Mouse (Mus musculus) urinary bladder, postnatal 14 days (tissue): Measurements from ENCODE around the gene Gpr65.
"Not testable (repeated sequence)": the region's sequence is repeated elsewhere in the genome, so short reads cannot be mapped to it uniquely, and the experiment has no call there.

Experiments used
- DNase-seq: peaks from one replicate; pipeline ENCODE4 v3.0.0; 2021; ENCODE audit warnings: low spot score

The Gpr65 gene

DNA sequence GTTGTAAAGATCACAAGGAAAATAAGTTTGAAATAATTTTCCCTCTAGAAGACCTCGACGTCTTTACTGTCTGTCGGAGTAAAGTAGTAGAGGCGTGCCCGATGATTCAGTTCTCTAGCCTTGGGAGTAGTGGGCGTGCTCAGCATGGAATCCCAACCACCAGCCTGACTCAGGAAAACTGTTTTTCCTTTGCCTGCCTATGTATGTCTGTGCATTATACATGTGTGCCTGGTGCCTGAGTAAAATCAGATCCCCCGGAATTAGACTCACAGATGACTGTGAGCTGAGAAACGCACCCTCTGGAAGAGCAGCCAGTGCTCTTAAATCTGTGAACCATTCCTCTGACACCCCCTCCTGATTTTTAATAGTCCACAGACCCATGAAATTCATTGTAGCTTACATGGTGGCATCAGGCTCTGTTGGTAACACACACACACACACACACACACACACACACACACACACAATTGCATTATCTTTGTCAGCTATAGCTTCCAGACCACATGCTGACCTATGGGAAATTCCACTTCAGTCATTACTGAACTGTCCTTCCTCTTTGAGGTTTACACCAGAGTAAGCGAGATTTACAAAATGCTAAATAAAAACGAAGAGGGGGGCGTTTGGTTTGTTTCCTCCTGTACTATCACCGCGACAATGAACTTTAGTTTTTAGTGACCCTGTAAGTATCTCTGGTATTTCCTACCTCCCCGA lies 14.5 kb downstream of the Gpr65 start:
- no peak for DNase-seq

DNA sequence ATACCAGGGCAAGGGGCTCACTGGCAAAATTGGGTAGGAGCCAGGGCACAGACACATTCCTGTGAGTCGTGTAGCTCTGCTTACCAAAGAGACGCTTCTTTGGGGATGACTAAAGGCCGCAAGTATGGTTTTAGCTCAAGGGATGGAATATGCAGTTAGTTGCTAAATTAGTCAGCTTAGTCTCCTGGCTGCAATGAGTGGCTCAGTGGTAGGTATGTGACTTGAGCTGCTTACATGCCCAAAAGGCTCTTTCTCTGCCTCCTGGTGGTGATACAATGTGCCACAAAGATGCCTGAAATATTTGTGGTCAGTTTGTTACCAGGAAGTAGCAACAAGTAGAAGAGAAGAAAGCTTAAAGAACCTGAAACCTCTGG lies 15.0 kb downstream of the Gpr65 start:
- DNase-seq = no peak

DNA sequence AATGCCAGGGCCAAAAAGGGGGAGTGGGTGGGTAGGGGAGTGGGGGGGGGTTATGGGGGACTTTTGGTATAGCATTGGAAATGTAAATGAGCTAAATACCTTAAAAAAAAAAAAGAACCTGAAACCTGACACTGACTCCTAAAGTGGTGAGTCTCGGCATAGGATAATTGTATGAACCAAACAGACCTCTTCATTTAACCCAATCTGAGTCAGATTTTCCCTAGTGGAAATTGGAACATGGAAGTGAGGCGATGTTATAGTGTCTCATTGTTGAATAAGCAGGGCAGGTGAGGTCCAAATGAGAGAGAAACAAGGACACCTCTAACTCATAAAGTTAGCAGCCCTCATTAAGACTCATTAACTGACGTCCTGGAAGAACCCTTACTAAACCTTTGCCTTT lies 16.0 kb downstream of the Gpr65 start:
- no peak for DNase-seq

DNA sequence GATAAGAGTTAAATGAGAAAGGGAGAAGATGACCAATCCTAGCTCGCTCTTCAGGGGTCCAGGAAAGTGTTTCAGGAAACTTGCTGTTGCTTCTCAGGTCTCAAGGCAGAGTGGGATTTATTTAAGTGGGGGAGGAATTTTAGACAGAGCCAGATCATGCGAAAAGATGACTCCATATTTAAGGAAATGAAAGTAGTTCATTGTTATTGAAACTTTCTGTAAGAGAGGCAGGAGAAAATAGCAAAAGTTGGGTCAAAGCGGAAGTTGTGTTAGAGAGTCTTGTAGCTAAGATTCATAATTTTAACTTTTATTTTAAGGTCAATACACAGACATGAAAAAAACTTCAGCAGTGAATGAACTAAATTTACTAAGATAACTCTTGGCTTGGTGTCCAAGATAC lies 22.0 kb downstream of the Gpr65 start:
- DNase-seq = no peak

DNA sequence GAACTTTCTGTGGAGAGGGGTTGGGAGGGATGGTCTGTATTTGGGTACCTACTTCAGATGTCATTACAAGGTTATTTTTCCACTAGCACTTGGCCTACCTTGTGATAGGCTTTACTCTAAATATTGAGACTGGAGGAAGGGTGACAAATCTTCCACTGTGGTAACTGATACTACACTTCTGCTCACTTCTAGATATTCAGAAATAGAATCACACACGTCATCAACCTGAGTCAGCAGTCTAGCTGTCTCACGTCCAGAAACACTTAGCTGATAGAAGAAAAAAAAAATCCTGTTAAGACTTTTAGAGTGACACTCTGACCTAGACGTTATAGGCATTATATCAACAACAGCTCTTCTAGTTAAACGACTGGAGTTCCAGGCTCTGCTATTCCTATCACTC lies 23.8 kb downstream of the Gpr65 start:
- no peak for DNase-seq

DNA sequence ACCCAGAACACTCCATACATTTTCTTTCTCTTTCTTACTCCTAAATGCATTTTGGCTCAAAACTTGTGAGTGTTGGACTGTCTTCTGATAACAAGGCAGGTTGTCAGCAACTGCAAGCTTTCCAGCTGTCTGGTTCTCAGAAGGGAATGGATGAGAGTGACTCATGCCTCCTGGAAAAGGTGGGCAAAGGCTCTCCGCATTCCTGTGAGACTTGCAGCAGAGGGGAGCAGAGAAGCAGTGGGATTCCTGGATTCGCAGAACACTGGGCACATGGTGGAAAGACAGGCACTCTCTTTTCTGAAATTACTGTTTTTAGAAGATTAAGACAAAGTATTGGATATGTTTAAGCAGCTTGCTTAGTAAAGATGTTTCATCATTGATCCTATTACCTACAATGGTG lies 25.8 kb downstream of the Gpr65 start:
- DNase-seq = no peak

DNA sequence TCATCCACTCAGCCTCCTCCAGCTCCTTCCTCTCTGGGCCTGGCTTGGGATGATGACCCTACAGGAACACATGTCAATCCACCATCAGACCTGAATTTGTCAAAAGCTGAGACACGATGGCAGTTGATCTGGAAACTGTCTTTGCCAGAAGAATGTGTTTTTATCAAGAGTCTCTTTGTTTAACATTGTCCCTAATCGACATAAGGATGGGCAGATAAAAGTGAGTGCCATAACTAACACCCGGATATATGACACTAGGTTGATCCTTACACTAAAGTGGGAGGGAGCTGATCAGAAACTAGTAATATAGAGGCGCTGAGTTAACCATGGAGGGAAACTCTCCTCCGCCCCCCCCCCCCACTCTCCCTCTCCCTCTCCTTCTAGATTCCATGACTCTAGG lies 33.5 kb downstream of the Gpr65 start:
- no peak for DNase-seq

DNA sequence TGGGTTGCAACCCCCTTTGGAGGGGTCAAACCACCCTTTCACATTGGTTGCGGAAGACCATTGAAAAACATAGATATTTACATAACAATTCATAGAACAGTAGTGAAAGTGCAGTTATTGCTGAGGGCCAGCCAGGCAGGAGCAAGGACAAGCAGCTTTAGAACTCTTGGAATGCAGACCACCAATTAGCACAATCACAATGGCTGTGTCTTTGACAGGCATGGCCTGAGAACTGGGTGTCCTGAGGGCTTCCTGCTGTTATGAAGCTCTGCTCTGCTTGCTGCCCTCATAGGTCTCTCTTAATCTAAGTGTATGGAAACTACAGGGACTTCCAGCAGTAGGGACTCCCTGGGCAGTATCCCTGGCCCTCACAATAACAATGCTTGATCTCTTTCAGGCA lies 34.6 kb downstream of the Gpr65 start:
- DNase-seq = no peak

DNA sequence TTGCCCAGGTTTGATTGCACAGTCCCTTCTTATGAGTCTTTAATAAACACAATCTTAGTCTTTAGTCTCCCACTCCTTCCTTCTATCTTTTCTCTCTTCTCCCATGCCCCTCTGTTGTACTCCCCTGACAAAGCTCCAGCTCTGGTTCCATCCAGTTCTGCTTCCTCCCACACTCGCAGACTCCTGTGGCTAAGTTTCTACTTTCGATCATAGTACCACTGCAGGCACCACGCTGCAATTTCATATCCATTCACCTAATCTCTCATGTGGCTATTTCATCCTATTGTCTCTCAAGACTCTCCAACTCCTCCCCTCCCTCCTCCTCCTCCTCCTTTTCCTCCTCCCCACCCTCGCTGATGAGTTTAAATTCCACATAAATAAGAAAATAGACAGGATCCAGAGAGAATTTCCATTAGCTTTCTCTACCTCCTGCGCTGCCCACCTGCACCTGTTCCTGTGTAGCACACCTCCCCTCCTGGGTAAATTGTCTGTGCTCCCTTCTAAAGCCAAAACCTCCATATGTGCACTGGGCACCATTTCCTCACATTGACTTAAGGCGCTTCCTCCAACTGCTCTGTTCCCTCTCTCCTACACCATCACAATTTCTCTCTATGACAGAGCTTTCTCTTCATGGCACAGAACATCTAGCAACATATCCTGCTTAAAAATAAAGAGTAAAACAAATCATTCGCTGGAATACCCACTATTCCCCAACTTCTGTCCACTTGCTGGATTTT lies 38.9 kb downstream of the Gpr65 start:
- no peak for DNase-seq

DNA sequence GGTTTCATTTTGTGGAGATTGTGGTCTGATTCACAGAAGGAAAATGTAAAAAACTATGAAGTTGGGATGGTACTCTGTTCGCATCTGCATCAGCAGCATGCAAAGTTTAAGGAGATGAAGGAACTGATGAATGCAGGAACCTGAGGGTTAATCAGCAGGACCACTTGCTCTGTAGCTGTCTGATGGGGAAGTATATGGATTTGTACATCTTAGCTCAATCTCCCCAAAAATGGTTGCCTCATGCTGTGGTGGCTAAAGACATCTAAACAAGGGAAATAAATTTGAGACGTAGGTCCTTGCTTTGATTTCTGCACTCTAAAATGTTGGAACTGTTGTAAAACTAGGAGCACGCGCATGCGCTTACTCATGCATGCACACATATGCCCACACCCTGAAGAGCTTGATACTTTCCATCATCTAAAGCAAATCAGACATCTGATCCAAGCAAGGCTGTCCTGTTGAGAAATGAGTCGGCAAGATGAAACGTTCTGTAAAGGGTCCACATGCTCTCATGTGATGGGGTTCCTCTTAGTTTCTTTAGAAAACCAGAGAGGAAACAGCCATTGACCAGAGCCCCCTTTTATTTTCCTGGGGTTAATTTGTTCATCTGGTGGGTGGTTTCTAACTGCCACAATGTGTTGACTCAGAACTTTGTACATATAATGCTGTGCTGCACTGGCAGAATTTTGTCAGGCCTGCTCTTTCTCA lies 43.1 kb downstream of the Gpr65 start:
- no peak for DNase-seq

DNA sequence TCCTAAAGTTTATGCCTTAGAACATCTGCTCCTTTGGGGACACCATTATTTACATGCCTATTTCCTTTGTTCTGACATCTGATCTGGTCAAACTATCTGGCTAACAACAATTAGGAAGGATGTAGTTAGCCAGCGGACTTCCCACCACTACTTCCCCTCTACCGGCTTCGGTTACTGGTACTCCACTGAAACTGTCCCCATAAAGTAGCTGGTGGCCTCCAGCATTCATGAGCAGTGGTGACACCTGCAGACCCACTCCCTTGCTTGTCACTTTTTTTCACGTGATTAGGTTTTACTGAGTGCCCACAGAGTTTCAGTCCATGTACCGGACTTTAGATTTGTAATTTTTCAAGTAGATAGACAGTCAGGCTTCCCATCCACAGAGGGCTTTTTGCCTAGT lies 47.5 kb downstream of the Gpr65 start:
- no peak for DNase-seq

DNA sequence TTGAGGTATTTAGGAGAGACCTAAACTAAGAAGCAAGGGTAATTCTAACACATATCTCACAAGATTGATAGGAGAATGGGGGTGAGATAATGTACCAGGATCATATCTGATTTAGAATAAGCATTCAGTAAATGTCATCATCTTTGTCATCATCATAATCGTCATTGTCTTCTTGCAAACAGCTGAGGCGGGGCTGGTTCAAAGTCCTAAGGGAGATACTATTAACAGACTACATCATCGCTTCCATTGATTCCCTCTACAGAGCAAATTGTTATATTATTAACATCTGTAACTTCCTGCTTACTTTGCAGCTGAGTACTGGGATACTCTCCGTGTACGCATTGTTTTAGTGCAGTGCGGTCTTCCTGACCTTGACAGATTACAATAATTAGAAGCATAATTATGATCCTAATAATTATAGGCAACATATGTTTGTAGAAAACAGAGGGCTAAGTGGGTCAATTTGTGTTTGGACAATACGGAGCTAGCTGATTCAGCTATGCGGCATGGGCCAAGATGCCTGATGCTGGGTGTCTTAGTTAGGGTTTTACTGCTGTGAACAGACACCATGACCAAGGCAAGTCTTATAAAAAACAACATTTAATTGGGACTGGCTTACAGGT lies 49.4 kb downstream of the Gpr65 start:
- DNase-seq = no peak

DNA sequence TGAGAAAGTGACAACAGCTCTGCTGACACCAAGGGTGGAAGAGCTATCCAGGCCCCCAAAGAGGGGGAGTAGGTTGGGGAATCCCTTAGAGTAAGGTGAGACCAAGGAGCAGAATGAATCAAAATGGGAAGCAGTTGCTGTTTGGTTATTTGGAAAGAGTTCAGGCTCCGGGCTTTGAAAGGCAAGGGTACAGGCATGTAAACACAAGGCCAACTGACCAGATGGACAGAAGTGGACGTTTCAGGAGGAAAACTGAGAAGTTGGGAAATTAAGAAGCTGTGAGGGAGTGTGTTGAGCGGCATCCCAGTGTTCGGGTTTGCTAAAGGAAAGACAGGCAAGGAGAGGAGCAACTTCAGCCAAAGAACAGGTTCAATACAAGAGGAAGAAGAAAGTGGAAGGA lies 54.0 kb downstream of the Gpr65 start:
- no peak for DNase-seq

DNA sequence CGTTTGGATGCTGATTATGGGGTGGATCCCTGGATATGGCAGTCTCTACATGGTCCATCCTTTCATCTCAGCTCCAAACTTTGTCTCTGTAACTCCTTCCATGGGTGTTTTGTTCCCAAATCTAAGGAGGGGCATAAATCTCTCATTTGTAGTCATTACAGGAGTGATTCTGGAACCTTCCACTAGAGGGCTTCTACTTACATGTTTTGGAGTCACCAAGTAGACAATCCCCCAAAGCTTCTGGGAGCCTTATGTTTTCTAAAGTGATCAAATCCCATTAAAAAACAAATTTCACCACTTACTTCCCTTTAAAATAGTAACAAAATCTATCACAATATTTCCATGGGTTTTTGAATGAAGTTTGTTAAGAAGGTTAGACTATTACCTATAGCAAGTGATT lies 55.7 kb downstream of the Gpr65 start:
- not testable (repeated sequence) for DNase-seq
